Mouse (Mus musculus): ENCODE data around the gene Nutf2.

Gene Nutf2

GRCm38 (mm10) chr8:105855248-105856167 is 4.9 kb upstream of the Nutf2 start:
- DNase-seq (ENCODE audit: low spot score), result peak; percentile 25

- DNase-seq (ENCODE audit: low spot score), result no peak
Observed at GRCm38 (mm10) chr8:105856168-105856835, 4.1 kb upstream of the Nutf2 start.

GRCm38 (mm10) chr8:105858495-105858894 is 1.9 kb upstream of the Nutf2 start:
- no peak for DNase-seq (ENCODE audit: low spot score)

- no peak for DNase-seq (ENCODE audit: low spot score)
Observed at GRCm38 (mm10) chr8:105859314-105859713, 1.1 kb upstream of the Nutf2 start.

- no peak for DNase-seq (ENCODE audit: low spot score)
Observed at GRCm38 (mm10) chr8:105861951-105862350, 1.6 kb downstream of the Nutf2 start.

GRCm38 (mm10) chr8:105866364-105867029 is 6.1 kb downstream of the Nutf2 start:
- no peak for DNase-seq (ENCODE audit: low spot score)

- no peak for DNase-seq (ENCODE audit: low spot score)
Observed at GRCm38 (mm10) chr8:105874301-105874700, 13.9 kb downstream of the Nutf2 start.

- DNase-seq (ENCODE audit: low spot score), result peak; percentile 84
Observed at GRCm38 (mm10) chr8:105880754-105881520, 20.6 kb downstream of the Nutf2 start, which contains the start of gene Edc4. TSS of gene Edc4 (plus strand) at chr8:105880881.

- DNase-seq (ENCODE audit: low spot score), result no peak
Observed at GRCm38 (mm10) chr8:105889756-105890465, 29.5 kb downstream of the Nutf2 start.

GRCm38 (mm10) chr8:105890870-105891269 is 30.5 kb downstream of the Nutf2 start:
- no peak for DNase-seq (ENCODE audit: low spot score)

- DNase-seq (ENCODE audit: low spot score), result peak; percentile 19
Observed at GRCm38 (mm10) chr8:105892432-105892831, 32.1 kb downstream of the Nutf2 start.

- no peak for DNase-seq (ENCODE audit: low spot score)
Observed at GRCm38 (mm10) chr8:105893339-105893738, 33.0 kb downstream of the Nutf2 start, which contains the start of gene Nrn1l. TSS of gene Nrn1l (plus strand) at chr8:105893567.

- no peak for DNase-seq (ENCODE audit: low spot score)
Observed at GRCm38 (mm10) chr8:105897801-105898480, 37.6 kb downstream of the Nutf2 start.

- peak; percentile 93 for DNase-seq (ENCODE audit: low spot score)
Observed at GRCm38 (mm10) chr8:105900180-105900940, 40.0 kb downstream of the Nutf2 start, which contains the start of gene Pskh1. TSS of gene Pskh1 (plus strand) at chr8:105900441.

GRCm38 (mm10) chr8:105900941-105901616 is 40.7 kb downstream of the Nutf2 start:
- peak; percentile 79 for DNase-seq (ENCODE audit: low spot score)

- DNase-seq (ENCODE audit: low spot score), result peak; percentile 48
Observed at GRCm38 (mm10) chr8:105919390-105919789, 59.0 kb downstream of the Nutf2 start.

- DNase-seq (ENCODE audit: low spot score), result no peak
Observed at GRCm38 (mm10) chr8:105925123-105925522, 64.7 kb downstream of the Nutf2 start.

All from T-cell, adult 2 months (primary cell).